Mouse (Mus musculus) hematopoietic stem cell, adult 5-6 weeks (primary cell): ENCODE data around the gene Ppp1r15b. TPM values are rescaled to one million over a fixed set of nuclear protein-coding genes. Genes with fewer than 3 reads are reported as not detected.

Experiments
- ATAC-seq, 2 experiments: fragments of 125-278 bp in 1 of 2; replicated peaks in 1 of 2; 2 replicates each; pipeline ENCODE4 v1.8.0; 2016 to 2017; ENCODE audit warnings: inconsistent platforms in 2 of 2, mild to moderate bottlenecking in 2 of 2, moderate number of reproducible peaks in 2 of 2, low read depth in 1 of 2, moderate TSS enrichment in 1 of 2; ENCODE audit not compliant: low FRiP score in 2 of 2, poor library complexity in 2 of 2, severe bottlenecking in 2 of 2, insufficient read depth in 1 of 2, low TSS enrichment in 1 of 2
- total RNA-seq: library from RNA; stranded (forward); fragments of 172-1452, 232-1000 nt; gene quantifications from 2 replicates; pipeline ENCODE4 v1.2.3, GENCODE M21; 2017

Gene Ppp1r15b
- total RNA-seq: 82.9 and 85.7 TPM in 2 replicates

GRCm38 (mm10) chr1:133130638-133131560, at the start of gene Ppp1r15b:
TSS of gene Ppp1r15b (plus strand) at chr1:133131143.
- peak; percentile 92 to 96 for ATAC-seq

DNA sequence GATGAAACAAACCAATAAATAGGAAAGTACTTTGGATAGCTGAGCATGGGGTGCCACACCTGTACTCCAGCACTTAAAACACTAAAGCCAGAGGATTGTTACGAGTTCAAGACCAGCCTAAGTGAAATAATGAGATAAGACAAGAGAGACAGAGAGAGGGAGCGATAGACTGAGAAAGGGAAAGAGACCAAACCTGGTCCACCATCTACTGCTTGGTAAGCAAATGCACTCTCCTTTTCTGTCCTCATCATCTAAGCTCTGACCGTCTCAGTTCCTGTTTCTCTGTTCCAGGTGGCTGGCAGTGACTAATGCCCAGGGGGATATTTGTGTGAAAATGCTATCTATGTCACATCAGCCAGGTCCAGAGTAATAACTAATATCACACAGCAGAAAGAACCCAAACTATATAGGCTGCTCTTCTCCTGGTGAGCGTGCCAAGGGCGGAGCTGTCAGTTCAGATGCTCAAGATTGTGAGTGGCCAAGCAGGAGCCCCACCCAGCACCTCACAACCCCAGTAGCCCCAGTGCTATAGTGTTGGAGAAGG, 47.9 kb upstream of the Ppp1r15b start:
- no peak for ATAC-seq

GRCm38 (mm10) chr1:133083942-133084625, 46.9 kb upstream of the Ppp1r15b start:
- no peak for ATAC-seq

DNA sequence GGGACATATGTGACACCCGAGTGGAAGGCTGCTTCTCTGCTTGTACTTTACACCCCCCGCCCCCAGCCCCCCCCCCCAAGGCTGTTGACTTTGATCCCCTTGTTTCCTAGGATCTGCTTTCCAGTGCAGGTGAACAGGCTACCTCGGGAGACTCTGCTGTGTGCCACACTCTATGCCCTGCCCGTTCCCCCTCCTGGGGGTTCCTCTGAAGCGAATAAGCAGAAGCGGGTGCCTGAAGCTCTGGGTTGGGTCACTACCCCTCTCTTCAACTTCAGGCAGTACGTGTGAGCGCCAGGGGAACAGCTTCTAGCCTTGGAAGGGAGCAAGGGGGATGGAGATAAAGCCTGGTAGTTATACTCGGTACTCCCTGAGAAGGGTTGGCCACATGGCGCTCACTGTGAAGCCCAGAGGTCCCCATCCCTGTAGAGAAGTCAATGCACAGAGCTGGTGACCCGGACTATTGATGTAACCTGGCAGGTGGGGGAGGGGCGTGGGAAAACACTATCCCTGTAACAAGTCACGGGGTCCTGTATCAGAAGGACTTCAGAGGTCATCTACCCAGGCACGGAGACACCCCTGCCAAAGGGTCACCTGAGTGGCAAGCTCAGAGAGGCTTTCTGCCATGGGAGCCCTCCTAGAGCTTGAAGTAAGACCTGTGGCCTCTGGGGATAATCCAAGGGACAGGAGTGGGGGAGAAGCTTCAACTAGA, 46.1 kb upstream of the Ppp1r15b start:
- ATAC-seq: no peak

- ATAC-seq: no peak
Measured at GRCm38 (mm10) chr1:133085417-133085742, 45.6 kb upstream of the Ppp1r15b start.

- no peak for ATAC-seq
Measured at GRCm38 (mm10) chr1:133086804-133087203, 44.1 kb upstream of the Ppp1r15b start.

GRCm38 (mm10) chr1:133087206-133087905, 43.6 kb upstream of the Ppp1r15b start:
- ATAC-seq: peak; percentile 68 to 69; a peak in 3 of 4 replicates

GRCm38 (mm10) chr1:133088196-133088595, 42.7 kb upstream of the Ppp1r15b start:
- ATAC-seq: no peak

GRCm38 (mm10) chr1:133089415-133089814, 41.5 kb upstream of the Ppp1r15b start:
- no peak for ATAC-seq

DNA sequence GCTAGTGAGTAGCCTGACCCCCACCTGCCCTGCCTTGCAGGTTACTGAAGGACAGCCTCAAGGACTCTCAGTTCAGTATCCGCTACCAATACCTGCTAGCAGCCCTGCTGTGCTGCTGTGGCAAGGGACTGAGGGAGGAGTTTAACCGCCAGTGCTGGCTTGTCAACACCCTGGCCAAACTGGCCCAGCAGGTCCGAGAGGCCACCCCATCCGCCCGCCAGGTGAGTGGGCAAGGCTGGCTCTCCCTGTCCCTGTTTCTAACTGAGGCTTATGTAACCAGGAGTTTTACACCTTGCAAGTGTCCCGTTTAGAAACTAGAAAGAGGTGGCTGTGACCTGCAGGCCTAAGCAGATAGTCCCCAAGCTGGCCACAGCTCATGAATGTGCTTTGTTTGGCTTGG, 40.3 kb upstream of the Ppp1r15b start:
- ATAC-seq: no peak

- ATAC-seq: no peak
Measured at GRCm38 (mm10) chr1:133091483-133091882, 39.5 kb upstream of the Ppp1r15b start.

- ATAC-seq: no peak
Measured at GRCm38 (mm10) chr1:133093719-133094118, 37.2 kb upstream of the Ppp1r15b start.

DNA sequence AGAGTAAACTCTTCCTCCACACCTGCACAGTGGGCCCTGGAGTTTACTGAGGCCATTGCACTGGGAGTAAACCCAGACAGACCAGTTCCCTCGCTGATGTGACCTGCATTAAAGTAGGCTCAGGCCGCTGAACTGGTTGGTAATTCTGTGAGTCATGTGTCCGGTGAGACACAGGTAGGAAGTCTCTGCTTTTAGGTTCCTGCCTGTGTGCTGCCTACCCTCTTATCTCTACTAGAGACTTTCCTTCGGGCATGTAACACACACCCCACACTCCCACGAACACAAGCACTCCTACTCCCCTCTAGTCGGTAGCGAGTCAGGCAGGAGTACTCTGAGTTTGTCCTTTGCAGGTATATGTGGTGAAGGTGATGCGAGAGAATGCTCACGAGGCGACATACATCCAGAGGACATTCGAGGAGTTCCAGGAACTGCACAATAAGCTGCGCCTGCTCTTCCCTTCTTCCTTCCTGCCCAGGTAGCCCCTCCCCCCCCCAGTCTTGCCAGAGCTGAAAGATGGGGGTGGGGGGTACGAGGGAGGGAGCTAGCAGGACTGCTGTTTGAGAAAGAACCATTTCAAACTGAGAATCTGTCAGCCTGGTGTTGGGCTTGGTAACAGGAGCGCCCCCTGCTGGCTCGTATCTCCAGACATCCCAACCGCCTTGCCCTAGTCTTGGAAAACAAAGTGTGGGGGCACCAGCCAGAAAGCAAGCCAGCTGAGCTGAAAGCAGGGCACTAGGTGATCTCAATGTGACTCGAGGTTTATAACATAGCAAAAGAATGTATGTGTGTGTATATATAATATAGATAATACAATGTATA, 29.8 kb upstream of the Ppp1r15b start:
- peak; percentile 64 to 78; a peak in 3 of 4 replicates for ATAC-seq

DNA sequence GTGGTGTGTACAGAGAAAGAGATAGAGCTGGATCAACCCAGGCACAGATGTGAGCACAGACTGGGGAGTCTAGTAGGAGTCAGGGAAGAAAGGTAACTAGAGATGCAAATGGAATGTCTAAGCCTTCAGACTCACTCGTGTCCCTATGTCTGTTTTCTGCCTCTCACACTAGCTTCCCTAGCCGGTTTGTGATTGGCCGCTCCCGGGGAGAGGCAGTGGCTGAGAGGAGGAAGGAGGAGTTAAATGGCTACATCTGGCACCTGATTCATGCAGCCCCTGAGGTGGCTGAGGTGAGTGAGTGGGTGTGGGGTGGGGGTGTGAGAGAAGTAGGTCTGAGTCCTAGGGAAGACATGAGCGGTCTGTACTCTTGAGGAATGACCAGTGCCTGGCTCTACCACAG, 28.8 kb upstream of the Ppp1r15b start:
- no peak for ATAC-seq

DNA sequence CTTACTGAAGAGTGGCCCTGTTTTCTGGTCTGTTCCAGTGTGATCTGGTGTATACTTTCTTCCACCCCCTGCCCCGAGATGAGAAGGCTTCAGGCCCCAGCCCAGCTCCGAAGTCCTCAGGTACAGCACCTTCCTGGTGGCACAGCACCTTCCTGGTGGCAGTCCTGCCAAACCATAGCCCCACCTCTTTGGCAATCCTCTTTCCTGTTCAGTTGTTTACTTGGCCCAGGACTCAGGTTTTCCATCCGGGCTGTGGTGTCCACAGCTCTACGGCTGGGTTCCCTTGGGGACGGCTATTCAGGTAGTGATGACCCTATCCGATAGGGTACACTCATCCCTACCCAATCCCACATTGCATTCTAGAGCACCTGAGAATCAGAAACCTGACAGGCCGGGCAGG, 27.6 kb upstream of the Ppp1r15b start:
- no peak for ATAC-seq

GRCm38 (mm10) chr1:133103871-133104270, 27.1 kb upstream of the Ppp1r15b start:
- no peak for ATAC-seq
